Mouse (Mus musculus) adrenal gland, postnatal 4 days (tissue): Measurements from ENCODE around the gene Hist1h4a. TPM values are rescaled to one million over a fixed set of nuclear protein-coding genes. Genes with fewer than 3 reads are reported as not detected.

Experiments
- microRNA-seq: library from miRNA; unstranded; fragments of <30 nt; microRNA quantifications from one replicate; pipeline ENCODE4 v1.2.0, GENCODE M21; 2021
- total RNA-seq, 2 experiments: library from RNA; stranded (reverse); gene quantifications; 2 replicates each; pipeline ENCODE4 v1.2.3; 2021

Gene Hist1h4a
- total RNA-seq, 2 experiments from 2014 or later: 348 to 415 TPM

Small RNA genes lying within 50 kb of the gene (microRNA-seq; reads per million reads assigned to microRNA genes)
- gene Gm44314 (not detected), gene Gm44484 (not detected)

Other genes starting within 250 kb of the Hist1h4a start
- 1,000 to 10,000 TPM; 1,239 to 1,302 TPM for gene Hist1h4h, start 230.2 kb downstream of the Hist1h4a start, total RNA-seq
- 100 to 1,000 TPM; 512 to 538 TPM for gene Hist1h2af, start 227.3 kb downstream of the Hist1h4a start, total RNA-seq
- gene Hist1h3g, start 225.8 kb downstream of the Hist1h4a start, total RNA-seq: 100 to 1,000 TPM; 144 to 196 TPM
- 10 to 100 TPM; 29.4 to 38.7 TPM for gene Hist1h2bh, start 217.8 kb downstream of the Hist1h4a start, total RNA-seq
- 100 to 1,000 TPM; 150 to 177 TPM for gene Hist1h3f, start 217.2 kb downstream of the Hist1h4a start, total RNA-seq
- gene Hist1h4f, start 209.6 kb downstream of the Hist1h4a start, total RNA-seq: 100 to 1,000 TPM; 899 to 983 TPM
- gene Hist1h1d, start 208.0 kb downstream of the Hist1h4a start, total RNA-seq: 10 to 100 TPM; 48.3 to 57.6 TPM
- gene Hist1h3e, start 198.9 kb downstream of the Hist1h4a start, total RNA-seq: 100 to 1,000 TPM; 399 to 448 TPM
- gene Hist1h2ae, start 190.0 kb downstream of the Hist1h4a start, total RNA-seq: 10 to 100 TPM; 79.7 to 95.7 TPM
- gene Hist1h2bg, start 189.8 kb downstream of the Hist1h4a start, total RNA-seq: 100 to 1,000 TPM; 627 to 705 TPM
- 100 to 1,000 TPM; 297 to 360 TPM for gene Hist1h2bf, start 187.0 kb downstream of the Hist1h4a start, total RNA-seq
- 10 to 100 TPM; 63.5 to 64.6 TPM for gene Hist1h2ad, start 186.8 kb downstream of the Hist1h4a start, total RNA-seq
- gene Hist1h3d, start 185.5 kb downstream of the Hist1h4a start, total RNA-seq: 10 to 100 TPM; 64.3 to 80.4 TPM
- gene Hist1h4d, start 179.6 kb downstream of the Hist1h4a start, total RNA-seq: 100 to 1,000 TPM; 413 to 478 TPM
- gene Hist1h2be, start 140.1 kb downstream of the Hist1h4a start, total RNA-seq: 10 to 100 TPM; 40.6 to 48.5 TPM
- gene Hist1h1e, start 138.7 kb downstream of the Hist1h4a start, total RNA-seq: 100 to 1,000 TPM; 327 to 388 TPM
- 10 to 100 TPM; 13.0 to 15.5 TPM for gene Hist1h2ac, start 77.3 kb downstream of the Hist1h4a start, total RNA-seq
- 10 to 100 TPM; 92.5 to 95.2 TPM for gene Hist1h2bc, start 77.0 kb downstream of the Hist1h4a start, total RNA-seq
- 1 to 10 TPM; 1.8 to 2.2 TPM for gene Hist1h1t, start 65.4 kb downstream of the Hist1h4a start, total RNA-seq
- 100 to 1,000 TPM; 220 to 275 TPM for gene Hist1h4c, start 62.8 kb downstream of the Hist1h4a start, total RNA-seq
- gene Hfe, start 50.4 kb downstream of the Hist1h4a start, total RNA-seq: 10 to 100 TPM; 24.4 to 26.7 TPM
- 100 to 1,000 TPM; 583 to 655 TPM for gene Hist1h1c, start 22.4 kb downstream of the Hist1h4a start, total RNA-seq
- gene Hist1h3c, start 15.6 kb downstream of the Hist1h4a start, total RNA-seq: 100 to 1,000 TPM; 224 to 252 TPM
- 100 to 1,000 TPM; 268 to 325 TPM for gene Hist1h2bb, start 14.5 kb downstream of the Hist1h4a start, total RNA-seq
- 100 to 1,000 TPM; 457 to 545 TPM for gene Hist1h2ab, start 10.1 kb downstream of the Hist1h4a start, total RNA-seq
- 100 to 1,000 TPM; 526 to 670 TPM for gene Hist1h3b, start 9.0 kb downstream of the Hist1h4a start, total RNA-seq
- gene Hist1h4b, start 4.2 kb downstream of the Hist1h4a start, total RNA-seq: 100 to 1,000 TPM; 436 to 510 TPM
- gene Hist1h3a, start 1.2 kb upstream of the Hist1h4a start, total RNA-seq: 100 to 1,000 TPM; 459 to 527 TPM
- gene Hist1h1a, start 2.4 kb upstream of the Hist1h4a start, total RNA-seq: 100 to 1,000 TPM; 405 to 481 TPM
- gene Trim38, start 8.7 kb upstream of the Hist1h4a start, total RNA-seq: under 1 TPM in 1 of 2 experiments, not detected in 1; 0.20 TPM
- 10 to 100 TPM in 1 of 2 experiments, under 1 TPM in 1; 0.53 to 10.9 TPM for gene Slc17a2, start 45.8 kb upstream of the Hist1h4a start, total RNA-seq
- 1 to 10 TPM; 3.3 to 4.8 TPM for gene Slc17a3, start 78.2 kb upstream of the Hist1h4a start, total RNA-seq
- gene Slc17a1, start 106.5 kb upstream of the Hist1h4a start, total RNA-seq: 1 to 10 TPM in 1 of 2 experiments, under 1 TPM in 1; 0.37 to 5.1 TPM
- 1 to 10 TPM; 1.4 to 1.8 TPM for gene Slc17a4, start 153.8 kb upstream of the Hist1h4a start, total RNA-seq
- gene Hist1h2ba, start 172.9 kb upstream of the Hist1h4a start, total RNA-seq: not detected
- gene Hist1h2aa, start 173.2 kb upstream of the Hist1h4a start, total RNA-seq: not detected
- gene Scgn, start 230.0 kb upstream of the Hist1h4a start, total RNA-seq: 1 to 10 TPM; 1.2 to 3.0 TPM